ENCODE assay signal across 10 mouse cellular contexts in genomic region chr5:31470334-31470733, GRCm38 (mm10). TPM values are rescaled to one million over a fixed set of nuclear protein-coding genes. Genes with fewer than 3 reads are reported as not detected.
DNase-seq lines count a peak whose midpoint lies in the region; ATAC-seq and TF ChIP-seq lines count a peak whose summit lies in the region.
"Had no signal": no experiment of that assay in that cellular context is flagged by ENCODE, and none has a peak within 500 bp of the region (broad histone marks: within the 10 kb centered on the region; RNA-seq: fewer than 3 reads in every experiment).

No protein-coding gene starts in this region.

- POLR2A ChIA-PET in Patski (lab: Charles Lee): no interaction called here

- peaks cover 75% of the 10 kb centered on the region for H3K36me3 ChIP-seq in intestine, postnatal 0 days (ENCODE audit: control insufficient read depth, insufficient read depth)
- H3K36me3 ChIP-seq in intestine, embryonic 16.5 days (ENCODE audit: control insufficient read depth, insufficient read depth, low read length): peaks cover 37% of the 10 kb centered on the region
- peaks cover 12% of the 10 kb centered on the region for H3K36me3 ChIP-seq in embryonic facial prominence, embryonic 11.5 days (replicated peaks; ENCODE audit: control insufficient read depth, insufficient read depth, low read depth, low read length)

- ATAC-seq in intestine, postnatal 0 days: no peak
- ATAC-seq in intestine, embryonic 16.5 days: no peak
- no peak for ATAC-seq in Patski
- ATAC-seq in embryonic facial prominence, embryonic 11.5 days (replicated peaks; ENCODE audit: insufficient number of reproducible peaks, low FRiP score, low TSS enrichment, low read depth): no peak
- no peak for ATAC-seq in cerebellum, adult (ENCODE audit: insufficient number of reproducible peaks, low FRiP score, low TSS enrichment)

- H3K9ac ChIP-seq in intestine, postnatal 0 days (ENCODE audit: low read depth, low read length): no peak overlapping the region
- no peak overlapping the region for H3K9ac ChIP-seq in intestine, embryonic 16.5 days (ENCODE audit: low read depth, low read length)
- H3K9ac ChIP-seq in embryonic facial prominence, embryonic 11.5 days (replicated peaks; ENCODE audit: low read length): no peak overlapping the region
- H3K9ac ChIP-seq: limb, embryonic 12.5 days had no signal

- no peaks in the 10 kb centered on the region for H3K27me3 ChIP-seq in intestine, postnatal 0 days (replicated peaks; ENCODE audit: control insufficient read depth, insufficient read depth, low read length)
- H3K27me3 ChIP-seq in intestine, embryonic 16.5 days (replicated peaks; ENCODE audit: control insufficient read depth, insufficient read depth, low read length): no peaks in the 10 kb centered on the region
- H3K27me3 ChIP-seq in Patski: no peaks in the 10 kb centered on the region
- no peaks in the 10 kb centered on the region for H3K27me3 ChIP-seq in embryonic facial prominence, embryonic 11.5 days (ENCODE audit: control insufficient read depth, insufficient read depth, low read length)
- H3K27me3 ChIP-seq: limb, embryonic 12.5 days had no signal

- H3K4me1 ChIP-seq in intestine, postnatal 0 days (replicated peaks; ENCODE audit: control insufficient read depth, insufficient read depth, low read length): no peaks in the 10 kb centered on the region
- H3K4me1 ChIP-seq in intestine, embryonic 16.5 days (ENCODE audit: control insufficient read depth, insufficient read depth, low read length): no peaks in the 10 kb centered on the region
- no peaks in the 10 kb centered on the region for H3K4me1 ChIP-seq in embryonic facial prominence, embryonic 11.5 days (ENCODE audit: control insufficient read depth, insufficient read depth, low read length)
- H3K4me1 ChIP-seq: limb, embryonic 12.5 days had no signal

- no peaks in the 10 kb centered on the region for H3K9me3 ChIP-seq in intestine, postnatal 0 days (ENCODE audit: control insufficient read depth)
- H3K9me3 ChIP-seq in intestine, embryonic 16.5 days (ENCODE audit: control insufficient read depth, low read length): no peaks in the 10 kb centered on the region
- no peaks in the 10 kb centered on the region; the same call in 1 of the 2 replicates for H3K9me3 ChIP-seq in embryonic facial prominence, embryonic 11.5 days (replicated peaks; ENCODE audit: control insufficient read depth, low read length)
- H3K9me3 ChIP-seq: limb, embryonic 12.5 days had no signal

- no peak overlapping the region for H3K27ac ChIP-seq in intestine, postnatal 0 days (ENCODE audit: low read depth, low read length)
- no peak overlapping the region for H3K27ac ChIP-seq in intestine, embryonic 16.5 days (ENCODE audit: low read length)
- no peak overlapping the region for H3K27ac ChIP-seq in embryonic facial prominence, embryonic 11.5 days (replicated peaks; ENCODE audit: low read depth, low read length)
- H3K27ac ChIP-seq: limb, embryonic 12.5 days had no signal

- no peak overlapping the region for H3K4me3 ChIP-seq in intestine, postnatal 0 days (ENCODE audit: low read depth, low read length)
- no peak overlapping the region for H3K4me3 ChIP-seq in intestine, embryonic 16.5 days (ENCODE audit: low read length)
- H3K4me3 ChIP-seq in embryonic facial prominence, embryonic 11.5 days (ENCODE audit: low read depth, low read length): no peak overlapping the region
- H3K4me3 ChIP-seq: erythroblast, embryonic 14.5 days; limb, embryonic 12.5 days had no signal

- CTCF ChIA-PET in Patski (lab: Charles Lee): interaction anchor here (3.2 to 7.0 kb wide), 2 partner anchors 10 to 17 kb away, joined by 11 to 39 read pairs; partner anchors contain the start of gene Zfp512

- WGBS in intestine, postnatal 0 days: 73% methylated on average over 7 of the region's 7 CpGs
- 73% methylated on average over 7 of the region's 7 CpGs for WGBS in intestine, embryonic 16.5 days
- 66% methylated on average over 7 of the region's 7 CpGs for WGBS in embryonic facial prominence, embryonic 11.5 days

- H3K4me2 ChIP-seq in intestine, postnatal 0 days (replicated peaks; ENCODE audit: low read depth): no peak overlapping the region
- H3K4me2 ChIP-seq in intestine, embryonic 16.5 days (ENCODE audit: low read depth, low read length): no peak overlapping the region
- H3K4me2 ChIP-seq in embryonic facial prominence, embryonic 11.5 days (ENCODE audit: low read depth, low read length): no peak overlapping the region
- H3K4me2 ChIP-seq: limb, embryonic 12.5 days had no signal

- in situ Hi-C loops in Patski (cut with MboI; ENCODE audit: low pct_unique_long_range_greater_than_20kb): no loop called here

- peak; percentile 29 to 62 for DNase-seq in CD8-positive naive resting alpha-beta T cell, adult 2 months (ENCODE audit: low read depth in 2 of 2, low spot score in 2 of 2)
- DNase-seq in Patski (ENCODE audit: low read depth, low spot score): no peak
- peak; percentile 69 for DNase-seq in embryonic facial prominence, embryonic 11.5 days (ENCODE audit: low spot score)
- DNase-seq in lung, adult 18-20 months: peak; percentile 31 to 51
- peak; percentile 63 for DNase-seq in right cerebral cortex, postnatal 4 days

- TF ChIP-seq CTCF in intestine, postnatal 0 days (IDR thresholded peaks at IDR 0.05; ENCODE audit: low read depth): peak; percentile 81
- peak; percentile 81 for TF ChIP-seq CTCF in Patski (IDR thresholded peaks at IDR 0.05)

RNA-seq across cellular contexts. Expression of gene 4930548H24Rik, which starts 15.2 kb away (rescaled TPM):
- not detected in 2 replicates for polyA plus RNA-seq in intestine, postnatal 0 days (2015; fragmentation: Nextera tagmentation; extraction: Ambion mirVana)
- polyA plus RNA-seq in intestine, embryonic 16.5 days (2015; fragmentation: Nextera tagmentation; extraction: Ambion mirVana): 0.09 TPM in 1 of 2 replicates, not detected in the other
- not detected for polyA plus RNA-seq in Patski (2021)
- polyA plus RNA-seq in embryonic facial prominence, embryonic 11.5 days (2014; fragmentation: Nextera tagmentation; extraction: Ambion mirVana): not detected in 2 replicates
- polyA plus RNA-seq: erythroblast, embryonic 14.5 days; limb, embryonic 12.5 days had no signal

RNA-seq across cellular contexts. Expression of gene Zfp512, which starts 18.1 kb away (rescaled TPM):
- polyA plus RNA-seq in intestine, postnatal 0 days (2015; fragmentation: Nextera tagmentation; extraction: Ambion mirVana): 9.3 and 10.2 TPM in 2 replicates
- 28.9 and 31.2 TPM in 2 replicates for polyA plus RNA-seq in intestine, embryonic 16.5 days (2015; fragmentation: Nextera tagmentation; extraction: Ambion mirVana)
- 15.8 TPM for polyA plus RNA-seq in Patski (2021)
- 60.0 and 63.7 TPM in 2 replicates for polyA plus RNA-seq in embryonic facial prominence, embryonic 11.5 days (2014; fragmentation: Nextera tagmentation; extraction: Ambion mirVana)

RNA-seq across cellular contexts. Expression of gene Gpn1, which starts 24.2 kb away (rescaled TPM):
- polyA plus RNA-seq in intestine, postnatal 0 days (2015; fragmentation: Nextera tagmentation; extraction: Ambion mirVana): 12.8 and 14.1 TPM in 2 replicates
- 43.5 and 53.3 TPM in 2 replicates for polyA plus RNA-seq in intestine, embryonic 16.5 days (2015; fragmentation: Nextera tagmentation; extraction: Ambion mirVana)
- polyA plus RNA-seq in Patski (2021): 37.4 TPM
- 77.7 and 85.2 TPM in 2 replicates for polyA plus RNA-seq in embryonic facial prominence, embryonic 11.5 days (2014; fragmentation: Nextera tagmentation; extraction: Ambion mirVana)

RNA-seq across cellular contexts. Expression of gene Slc4a1ap, which starts 56.5 kb away (rescaled TPM):
- 13.6 and 15.5 TPM in 2 replicates for polyA plus RNA-seq in intestine, postnatal 0 days (2015; fragmentation: Nextera tagmentation; extraction: Ambion mirVana)
- polyA plus RNA-seq in intestine, embryonic 16.5 days (2015; fragmentation: Nextera tagmentation; extraction: Ambion mirVana): 22.0 and 25.0 TPM in 2 replicates
- 45.8 TPM for polyA plus RNA-seq in Patski (2021)
- polyA plus RNA-seq in embryonic facial prominence, embryonic 11.5 days (2014; fragmentation: Nextera tagmentation; extraction: Ambion mirVana): 26.2 and 29.5 TPM in 2 replicates

RNA-seq across cellular contexts. Expression of gene Supt7l, which starts 57.3 kb away (rescaled TPM):
- 7.3 and 8.1 TPM in 2 replicates for polyA plus RNA-seq in intestine, postnatal 0 days (2015; fragmentation: Nextera tagmentation; extraction: Ambion mirVana)
- polyA plus RNA-seq in intestine, embryonic 16.5 days (2015; fragmentation: Nextera tagmentation; extraction: Ambion mirVana): 14.8 and 18.7 TPM in 2 replicates
- polyA plus RNA-seq in Patski (2021): 25.7 TPM
- polyA plus RNA-seq in embryonic facial prominence, embryonic 11.5 days (2014; fragmentation: Nextera tagmentation; extraction: Ambion mirVana): 17.8 and 18.8 TPM in 2 replicates
